ENCODE assay signal across 9 mouse cellular contexts in the genomic region with DNA sequence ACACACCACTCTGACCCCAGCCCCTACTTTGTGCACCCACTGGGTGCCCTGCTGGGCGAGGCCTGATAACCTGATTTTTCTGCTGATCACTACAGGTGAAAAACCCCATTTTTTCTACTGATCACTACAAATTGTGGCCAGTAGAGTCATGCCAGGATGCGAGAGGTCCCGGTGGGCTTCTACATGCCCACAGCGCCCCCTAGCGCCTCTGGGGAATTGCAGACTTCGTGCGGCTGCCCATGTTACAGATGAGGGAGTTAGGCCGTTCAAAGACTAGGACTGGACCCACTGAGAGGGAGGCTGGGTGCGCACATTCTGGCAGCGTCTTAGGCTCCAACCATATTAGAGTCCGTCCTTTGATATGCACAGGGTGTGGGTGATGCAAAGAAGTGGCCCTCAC. TPM values are rescaled to one million over a fixed set of nuclear protein-coding genes. Genes with fewer than 3 reads are reported as not detected.
DNase-seq lines count a peak whose midpoint lies in the region; ATAC-seq and TF ChIP-seq lines count a peak whose summit lies in the region.
"Had no signal": no experiment of that assay in that cellular context is flagged by ENCODE, and none has a peak within 500 bp of the region (broad histone marks: within the 10 kb centered on the region; RNA-seq: fewer than 3 reads in every experiment).

No protein-coding gene starts in this region.

- H3K36me3 ChIP-seq in spleen, adult 2 months (ENCODE audit: control insufficient read depth, insufficient read depth, low read length), result no peaks in the 10 kb centered on the region
- no peaks in the 10 kb centered on the region for H3K36me3 ChIP-seq in forebrain, embryonic 12.5 days (replicated peaks)
- no peaks in the 10 kb centered on the region for H3K36me3 ChIP-seq in midbrain, embryonic 13.5 days

- no peaks in the 10 kb centered on the region for H3K27me3 ChIP-seq in cerebellum, adult 2 months (ENCODE audit: control insufficient read depth, insufficient read depth, low read length)
- no peaks in the 10 kb centered on the region for H3K27me3 ChIP-seq in spleen, adult 2 months (ENCODE audit: control insufficient read depth, insufficient read depth, low read length)
- peaks cover 31% of the 10 kb centered on the region for H3K27me3 ChIP-seq in forebrain, embryonic 12.5 days
- H3K27me3 ChIP-seq in midbrain, embryonic 13.5 days, result no peaks in the 10 kb centered on the region
- H3K27me3 ChIP-seq: Patski had no signal

- H3K4me2 ChIP-seq in forebrain, embryonic 12.5 days, result peak overlapping the region; percentile 37
- peak overlapping the region; percentile 37 for H3K4me2 ChIP-seq in midbrain, embryonic 13.5 days (replicated peaks)

- DNase-seq in cerebellum, adult 2 months, result peak; percentile 25 to 38
- DNase-seq in cerebellum, adult 11 months, result no peak
- DNase-seq in spleen, adult 2 months (ENCODE audit: low read depth in 1 of 2, low spot score in 2 of 2), result peak in 1 of 2 experiments; percentile 20
- DNase-seq in spleen, adult 12 weeks (ENCODE audit: low spot score), result no peak
- peak; percentile 74 for DNase-seq in kidney, postnatal 10 days
- peak; percentile 81 for DNase-seq in thymus, postnatal 0 days (ENCODE audit: low spot score)

- no peaks in the 10 kb centered on the region for H3K4me1 ChIP-seq in cerebellum, adult 2 months (ENCODE audit: control insufficient read depth, insufficient read depth, low read length)
- H3K4me1 ChIP-seq in spleen, adult 2 months (ENCODE audit: control insufficient read depth, insufficient read depth, insufficient read length), result no peaks in the 10 kb centered on the region
- peaks cover 17% of the 10 kb centered on the region; the same call in 1 of the 2 replicates for H3K4me1 ChIP-seq in forebrain, embryonic 12.5 days
- H3K4me1 ChIP-seq in midbrain, embryonic 13.5 days (replicated peaks), result peaks cover 23% of the 10 kb centered on the region

- H3K27ac ChIP-seq in cerebellum, adult 2 months (ENCODE audit: insufficient read depth, low read length), result no peak overlapping the region
- no peak overlapping the region for H3K27ac ChIP-seq in spleen, adult 2 months (ENCODE audit: insufficient read depth, low read length)
- H3K27ac ChIP-seq in forebrain, embryonic 12.5 days, result peak overlapping the region; percentile 19; the same call in 1 of the 2 replicates
- no peak overlapping the region for H3K27ac ChIP-seq in midbrain, embryonic 13.5 days

- WGBS in cerebellum, adult 2 months, result 34% methylated on average over 11 of the region's 11 CpGs
- WGBS in spleen, adult 2 months, result 33% methylated on average over 11 of the region's 11 CpGs
- WGBS in forebrain, embryonic 12.5 days, result 21% methylated on average over 11 of the region's 11 CpGs
- WGBS in midbrain, embryonic 13.5 days, result 28% methylated on average over 11 of the region's 11 CpGs

- no peak for TF ChIP-seq POLR2A in cerebellum, adult 2 months (IDR thresholded peaks at IDR 0.05; ENCODE audit: borderline replicate concordance, insufficient read depth, low read length)
- TF ChIP-seq POLR2A in spleen, adult 2 months (IDR thresholded peaks at IDR 0.05; ENCODE audit: low read depth, low read length), result no peak

- H3K9me3 ChIP-seq in forebrain, embryonic 12.5 days, result no peaks in the 10 kb centered on the region
- H3K9me3 ChIP-seq in midbrain, embryonic 13.5 days, result no peaks in the 10 kb centered on the region

- H3K4me3 ChIP-seq in cerebellum, adult 2 months (replicated peaks; ENCODE audit: insufficient read depth, low read depth, low read length), result no peak overlapping the region
- no peak overlapping the region for H3K4me3 ChIP-seq in spleen, adult 2 months (ENCODE audit: extremely low read depth, insufficient read depth, insufficient read length)
- H3K4me3 ChIP-seq in forebrain, embryonic 12.5 days (replicated peaks), result peak overlapping the region; percentile 11; the same call in 1 of the 2 replicates
- no peak overlapping the region for H3K4me3 ChIP-seq in midbrain, embryonic 13.5 days (replicated peaks)

- ATAC-seq in forebrain, embryonic 12.5 days (ENCODE audit: low FRiP score), result no peak
- no peak for ATAC-seq in midbrain, embryonic 13.5 days
- ATAC-seq: Patski had no signal

- TF ChIP-seq CTCF in cerebellum, adult 2 months (IDR thresholded peaks at IDR 0.05; ENCODE audit: borderline replicate concordance, insufficient read depth, low read depth, low read length), result peak; percentile 40; the same call in 1 of the 2 replicates
- TF ChIP-seq CTCF in spleen, adult 2 months (IDR thresholded peaks at IDR 0.05; ENCODE audit: extremely low read depth, insufficient read depth, insufficient read length, insufficient replicate concordance), result peak; percentile 37; the same call in 1 of the 2 replicates

- no peak overlapping the region for H3K9ac ChIP-seq in forebrain, embryonic 12.5 days
- 0 out of 2 replicates have a peak overlapping the region, but pooled peaks have one; percentile 32 for H3K9ac ChIP-seq in midbrain, embryonic 13.5 days (replicated peaks)

RNA-seq across cellular contexts. Expression of gene Myl10, which starts 21.9 kb away (rescaled TPM):
- polyA plus RNA-seq in cerebellum, adult 2 months (2012; rRNA removed), result not detected in 2 replicates
- polyA plus RNA-seq in spleen, adult 2 months (2012; rRNA removed), result not detected in 2 replicates
- not detected in 2 replicates for polyA plus RNA-seq in forebrain, embryonic 12.5 days (2016; fragmentation: Nextera tagmentation; extraction: Ambion mirVana)
- not detected in 2 replicates for polyA plus RNA-seq in midbrain, embryonic 13.5 days (2015; fragmentation: Nextera tagmentation; extraction: Ambion mirVana)
- polyA plus RNA-seq in thymus, postnatal 0 days (2015; fragmentation: Nextera tagmentation; extraction: Ambion mirVana), result 21.7 and 24.2 TPM in 2 replicates
- polyA plus RNA-seq: Patski had no signal

Comparison
In these comparisons a context has a peak if more than half of its experiments do, and no peak if none do; other contexts are left out.
1. DNase-seq: peak in cerebellum, adult 2 months (2 of 2), kidney, postnatal 10 days (single experiment) and thymus, postnatal 0 days (single experiment); none in cerebellum, adult 11 months (single experiment) and spleen, adult 12 weeks (single experiment).
2. RNA of gene Myl10, which starts 21.9 kb away (polyA plus RNA-seq): 21.7 to 24.2 TPM in thymus, postnatal 0 days; not detected in midbrain, embryonic 13.5 days, not detected in cerebellum, adult 2 months, not detected in spleen, adult 2 months and not detected in forebrain, embryonic 12.5 days; every median in the first group is over 10 times any median in the second.